Mouse (Mus musculus) MN1 (cell line): Measurements from ENCODE around the gene Sidt1.
A peak's percentile ranks its signal among the peaks of the same experiment; 100 is the strongest.

Experiments
- DNase-seq: peaks from one replicate; pipeline ENCODE4 v3.0.0-alpha.2; 2016; ENCODE audit warnings: low spot score

Gene Sidt1

DNA sequence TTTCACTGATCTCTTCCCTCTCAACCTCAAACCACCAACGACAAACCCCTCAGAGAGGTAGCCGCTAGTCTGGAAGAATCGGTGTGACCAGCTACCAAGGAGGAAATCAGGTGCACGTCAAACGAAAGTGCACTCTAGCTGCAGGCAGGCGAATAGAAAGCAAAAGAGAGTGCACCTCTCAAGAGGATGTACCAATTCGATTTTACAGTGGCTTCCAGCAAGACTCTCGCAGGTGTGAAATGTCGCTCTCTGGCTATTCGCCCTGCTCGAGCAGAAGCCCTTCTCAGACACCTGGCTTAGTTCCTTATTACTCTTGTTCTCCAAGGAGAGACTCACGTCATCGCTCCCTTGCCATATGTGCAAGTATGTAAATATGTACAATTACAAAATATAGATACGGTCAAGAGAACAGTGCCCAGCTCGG lies at the start of gene Sidt1:
TSS of gene Sidt1 (minus strand) at position 336 of the 424 bp plus-strand sequence.
- no peak for DNase-seq

DNA sequence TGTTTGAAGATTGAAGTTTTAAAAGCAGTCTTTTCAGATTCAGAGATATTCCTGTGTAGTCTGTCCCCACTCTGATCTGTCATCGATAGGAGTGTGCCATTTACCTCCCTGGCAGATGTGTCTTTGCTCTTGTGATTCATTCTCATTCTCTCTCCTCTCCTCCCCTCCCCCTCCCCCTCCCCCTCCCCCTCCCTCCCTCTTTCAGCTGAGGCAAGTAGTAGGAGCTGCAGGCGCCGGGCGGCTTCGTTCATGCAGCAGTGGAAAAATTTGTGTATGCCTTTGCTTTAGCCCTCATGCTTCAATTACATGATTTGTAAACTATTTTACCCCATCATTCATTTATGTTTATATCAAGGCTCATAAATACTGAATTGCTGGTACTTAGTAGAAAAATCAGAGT lies 48.6 kb upstream of the Sidt1 start:
- DNase-seq, result no peak

- DNase-seq, result no peak
Observed at GRCm38 (mm10) chr16:44380006-44380405, 47.0 kb upstream of the Sidt1 start.

DNA sequence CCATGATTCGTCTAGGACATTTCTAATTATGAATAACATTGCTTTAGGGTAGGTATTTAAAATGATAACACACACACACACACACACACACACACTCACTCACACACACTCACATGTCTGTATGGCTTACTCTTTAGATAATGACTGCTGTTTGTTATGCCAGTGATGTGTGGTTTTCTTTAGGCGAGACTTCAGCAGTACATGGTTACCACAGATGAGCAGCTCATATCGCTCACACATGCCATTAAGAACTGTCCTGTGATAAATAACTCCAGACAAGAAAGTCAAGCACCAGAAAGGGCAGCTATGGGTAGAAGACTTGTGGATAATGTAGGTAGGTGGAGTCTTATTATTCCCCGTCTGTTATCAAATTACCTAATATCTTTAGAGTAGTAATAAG lies 42.5 kb upstream of the Sidt1 start:
- DNase-seq, result no peak

DNA sequence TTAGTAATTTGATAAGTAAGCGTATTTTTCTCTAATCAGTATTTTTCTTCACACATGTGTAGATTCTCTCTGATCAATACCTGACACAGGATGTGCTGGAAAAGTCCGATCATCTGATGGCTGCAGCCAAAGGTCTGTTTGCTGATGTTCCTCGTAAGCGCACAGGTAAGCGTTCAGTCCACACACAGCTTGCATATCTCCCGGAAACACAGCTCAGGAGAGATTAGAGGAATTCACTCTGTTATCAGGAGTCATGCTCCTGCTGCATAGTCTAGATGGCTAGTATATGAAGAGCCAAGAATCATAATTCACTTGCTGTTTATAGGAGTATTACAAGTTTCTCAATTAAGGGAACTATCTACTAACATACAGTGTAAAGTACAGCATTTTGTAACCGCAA lies 32.5 kb upstream of the Sidt1 start:
- DNase-seq, result no peak

DNA sequence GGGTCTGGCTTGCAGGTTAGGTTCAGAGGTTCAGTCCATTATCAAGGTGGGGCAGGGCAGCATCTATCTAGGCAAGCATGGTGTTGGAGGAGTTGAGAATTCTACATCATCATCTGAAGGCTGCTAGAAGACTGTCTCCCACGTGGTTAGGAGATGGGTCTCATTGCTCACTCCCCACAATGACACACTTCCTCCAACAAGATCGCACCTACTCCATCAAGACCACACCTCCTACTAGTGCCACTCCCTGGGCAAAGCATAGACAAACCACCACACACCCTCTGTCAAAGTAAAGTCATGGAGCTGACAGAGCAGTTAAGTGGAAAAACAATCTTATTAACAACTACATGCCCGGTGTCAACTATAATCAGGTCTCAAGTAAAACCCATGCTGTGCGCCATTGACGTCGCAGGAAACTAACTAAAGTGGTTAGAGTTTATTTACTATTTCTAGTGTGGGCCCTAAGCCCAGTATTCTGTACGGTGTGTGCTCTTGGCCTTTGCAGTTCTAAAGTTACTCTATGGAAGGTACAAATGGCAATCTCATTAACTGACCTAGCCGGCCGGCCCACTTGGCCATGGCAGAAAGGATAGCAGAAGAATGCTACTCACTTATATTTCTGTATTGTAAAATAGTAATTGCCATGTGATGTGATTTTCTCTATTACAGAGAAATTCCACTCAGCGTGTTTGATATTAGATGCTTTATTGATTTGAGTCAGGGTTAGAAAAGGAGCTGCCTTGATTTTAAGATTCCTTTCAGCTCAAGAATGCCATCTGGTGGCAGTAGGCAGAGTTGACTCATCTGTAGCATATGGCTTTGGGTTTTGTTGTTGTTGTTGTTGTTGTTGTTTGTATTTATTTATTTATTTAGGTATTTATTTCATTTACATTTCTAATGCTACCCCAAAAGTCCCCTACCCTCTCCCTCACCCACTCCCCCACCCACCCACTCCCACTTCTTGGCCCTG lies 29.2 kb upstream of the Sidt1 start:
- DNase-seq, result peak; percentile 14

- no peak for DNase-seq
Observed at GRCm38 (mm10) chr16:44357571-44358268, 24.7 kb upstream of the Sidt1 start.

- DNase-seq, result no peak
Observed at GRCm38 (mm10) chr16:44356291-44356690, 23.3 kb upstream of the Sidt1 start.

GRCm38 (mm10) chr16:44349801-44350397 lies 16.9 kb upstream of the Sidt1 start:
- DNase-seq, result no peak

DNA sequence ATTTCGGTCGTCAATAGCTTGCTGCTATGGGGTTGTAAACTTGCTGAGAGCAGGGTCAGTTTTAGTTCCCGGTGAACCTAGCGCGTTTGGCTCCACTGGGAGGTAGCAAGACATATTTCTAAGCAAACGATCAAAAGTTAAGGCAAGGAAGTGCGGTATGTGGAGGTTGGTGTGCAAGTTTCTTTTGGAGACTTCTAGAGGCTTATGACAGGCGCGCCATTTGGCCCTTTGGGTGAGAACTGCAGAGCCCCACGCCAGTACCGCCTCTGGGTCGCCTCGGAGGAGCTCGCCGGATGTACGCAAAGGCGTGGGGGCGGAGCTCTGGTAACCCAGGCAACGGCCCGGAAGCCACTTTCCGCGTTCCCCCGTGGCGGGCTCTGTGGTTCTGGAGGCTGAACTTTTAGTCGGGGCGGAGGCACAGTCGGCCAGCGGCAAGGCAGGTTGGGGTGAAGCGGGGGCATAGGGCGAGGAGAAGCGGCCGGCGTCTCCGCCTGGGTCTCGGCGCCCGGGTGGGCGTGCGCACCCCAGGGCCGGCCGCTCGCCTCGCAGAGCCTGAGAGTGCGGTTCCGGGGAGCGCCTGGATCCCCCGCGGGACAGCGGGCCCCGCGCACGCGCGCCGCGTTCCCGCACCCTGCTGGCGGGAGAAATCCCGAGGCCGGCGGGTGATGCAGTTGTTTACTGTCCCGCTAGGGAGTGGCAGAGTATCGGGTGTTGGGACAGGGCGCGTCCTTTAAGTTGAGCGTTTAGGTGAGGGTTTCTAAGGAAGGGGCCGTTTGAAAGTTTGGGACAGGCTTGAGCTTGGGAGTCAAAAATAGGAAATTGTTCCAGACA lies 14.3 kb upstream of the Sidt1 start, which contains the start of gene Spice1:
TSS of gene Spice1 (plus strand) at position 51 of the 831 bp plus-strand sequence.
- DNase-seq, result peak; percentile 90

- DNase-seq, result no peak
Observed at GRCm38 (mm10) chr16:44337541-44337940, 4.5 kb upstream of the Sidt1 start.

DNA sequence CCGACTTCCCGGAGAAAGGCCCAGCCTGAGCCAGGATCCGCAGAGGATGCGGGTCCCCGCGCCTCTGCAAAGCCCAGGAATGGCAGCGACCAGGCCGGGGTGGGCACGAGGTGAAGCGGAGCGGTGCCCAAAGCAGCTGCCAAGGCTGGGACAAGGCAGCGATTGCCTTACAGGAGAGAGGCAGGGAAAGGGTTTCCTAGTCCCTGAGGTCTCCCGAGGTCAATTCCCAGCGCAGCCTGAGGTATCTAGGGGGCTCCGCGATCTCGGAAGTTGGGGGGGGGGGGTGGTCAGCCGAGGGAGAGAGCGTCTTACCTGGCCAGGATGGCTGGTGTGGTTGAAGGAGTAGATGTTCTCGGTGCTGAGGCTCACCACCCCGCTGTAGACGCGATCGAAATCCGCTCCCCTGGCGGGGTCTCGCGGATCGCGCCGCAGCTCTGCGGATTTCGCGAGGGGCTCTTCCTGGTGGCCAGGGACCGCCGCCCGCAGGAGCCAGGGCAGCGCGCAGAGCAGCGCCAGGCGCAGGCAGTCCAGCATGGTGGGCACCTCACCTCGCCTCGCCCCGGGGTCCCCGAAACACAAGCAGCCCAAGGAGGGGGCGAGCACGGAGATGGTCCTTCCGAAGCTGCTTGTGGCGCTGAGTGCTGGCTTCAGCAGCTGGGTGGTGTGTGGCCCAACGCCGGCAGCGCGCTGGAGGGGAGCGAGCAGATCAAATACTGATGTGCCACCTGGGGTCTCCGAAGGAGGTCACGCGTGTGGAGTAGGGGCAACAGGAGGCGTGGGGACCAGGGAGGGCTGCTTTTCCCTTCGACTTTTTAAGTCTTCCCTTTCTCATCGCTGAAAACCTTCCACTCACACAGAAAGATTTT lies 768 bp downstream of the Sidt1 start:
- DNase-seq, result no peak

DNA sequence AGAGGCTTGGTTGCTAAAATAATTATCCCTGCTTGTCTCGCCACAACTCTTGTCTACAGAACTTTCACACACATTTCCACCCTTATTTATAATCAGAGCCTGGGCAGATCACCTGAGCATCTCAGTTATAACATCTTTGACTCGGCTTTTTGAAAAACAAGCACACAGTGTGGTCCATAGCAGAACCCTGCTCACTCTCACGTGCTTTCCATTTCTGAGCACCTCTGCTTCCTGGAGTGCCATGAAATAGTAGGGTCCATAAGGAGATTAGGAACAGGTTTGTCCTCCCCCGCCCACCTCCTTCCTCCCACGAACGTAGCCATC lies 1.4 kb downstream of the Sidt1 start:
- DNase-seq, result no peak

DNA sequence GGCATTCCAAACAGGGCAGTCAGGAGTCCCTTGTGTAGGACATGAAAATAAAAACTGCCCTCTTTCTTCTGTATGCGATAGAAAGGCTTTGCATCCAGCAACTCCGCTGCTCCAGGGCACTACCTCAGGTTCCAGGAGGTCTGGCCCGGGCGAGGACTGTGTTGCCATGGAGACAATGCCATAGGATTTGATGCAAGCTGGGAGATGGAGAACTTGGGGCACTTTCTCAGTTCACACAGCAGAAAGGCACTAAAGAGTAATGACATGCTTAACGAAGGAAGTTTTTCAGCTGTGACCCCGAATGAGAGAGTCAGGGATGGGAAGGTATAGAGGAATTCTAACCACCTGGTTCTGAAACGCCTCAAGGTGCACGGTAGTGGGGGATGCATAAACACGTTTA lies 1.8 kb downstream of the Sidt1 start:
- no peak for DNase-seq

- DNase-seq, result no peak
Observed at GRCm38 (mm10) chr16:44330657-44331056, 2.3 kb downstream of the Sidt1 start.

- no peak for DNase-seq
Observed at GRCm38 (mm10) chr16:44328644-44329043, 4.4 kb downstream of the Sidt1 start.

GRCm38 (mm10) chr16:44320232-44320631 lies 12.8 kb downstream of the Sidt1 start:
- no peak for DNase-seq

- no peak for DNase-seq
Observed at GRCm38 (mm10) chr16:44316350-44316749, 16.6 kb downstream of the Sidt1 start.

- no peak for DNase-seq
Observed at GRCm38 (mm10) chr16:44313422-44313821, 19.6 kb downstream of the Sidt1 start.

DNA sequence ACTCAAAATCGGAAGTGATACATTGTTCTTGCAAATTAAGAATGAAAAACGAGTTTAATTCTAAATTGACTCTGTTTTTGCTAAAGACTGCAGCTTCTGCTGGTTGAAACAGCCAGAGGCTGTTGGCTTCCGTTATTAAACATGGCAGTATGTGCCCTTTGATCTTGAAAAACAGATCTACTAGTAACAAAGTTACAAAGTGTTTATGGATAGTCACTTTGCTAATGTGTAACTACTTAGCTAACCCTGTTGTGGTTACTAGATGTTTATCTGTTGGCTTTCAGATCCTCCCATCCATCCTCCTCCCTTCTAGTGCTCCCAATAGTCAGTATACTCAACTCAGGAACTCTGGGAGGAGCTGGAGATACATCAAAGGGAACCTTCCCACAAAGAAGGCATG lies 27.4 kb downstream of the Sidt1 start:
- DNase-seq, result no peak

DNA sequence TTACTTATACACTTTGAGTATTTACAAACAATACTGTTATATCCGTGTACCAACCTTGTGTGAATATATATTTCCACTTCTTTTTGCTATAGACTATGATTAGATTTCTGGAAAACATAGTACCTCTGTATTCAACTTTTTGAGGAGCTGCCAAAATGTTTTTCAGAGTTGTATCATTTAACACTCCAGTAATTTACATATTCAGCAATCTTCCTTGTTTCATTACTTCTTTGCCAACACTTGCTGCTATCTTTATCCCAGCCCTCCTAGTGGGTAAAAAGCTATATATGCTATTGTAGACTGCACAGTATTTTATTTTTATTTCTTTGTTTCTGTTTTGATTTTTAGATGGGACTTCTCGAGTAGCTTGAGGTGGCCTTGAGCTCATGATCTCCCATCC lies 29.2 kb downstream of the Sidt1 start:
- DNase-seq, result no peak
